ENCODE assay signal across 26 mouse cellular contexts in the genomic region with DNA sequence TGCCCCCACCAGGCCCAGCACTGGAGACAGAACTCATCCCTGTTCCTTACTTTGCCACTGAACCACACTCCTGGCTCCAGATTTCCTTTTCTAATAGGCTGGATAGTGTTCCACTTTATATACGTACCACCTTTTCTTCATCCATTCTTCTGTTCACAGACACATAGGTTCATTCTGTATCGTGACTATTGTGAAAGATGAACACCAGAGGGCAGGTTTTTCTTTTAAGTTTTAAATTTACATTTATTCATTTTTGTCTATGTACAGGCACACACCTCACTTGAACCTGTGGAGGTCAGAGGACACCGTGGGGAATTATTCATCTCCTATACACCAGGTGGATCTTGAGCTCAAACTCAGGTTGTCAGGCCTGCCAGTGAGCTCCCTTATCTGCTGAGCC. TPM values are rescaled to one million over a fixed set of nuclear protein-coding genes. Genes with fewer than 3 reads are reported as not detected.
DNase-seq lines count a peak whose midpoint lies in the region; ATAC-seq and TF ChIP-seq lines count a peak whose summit lies in the region.
"Had no signal": no experiment of that assay in that cellular context is flagged by ENCODE, and none has a peak within 500 bp of the region (broad histone marks: within the 10 kb centered on the region; RNA-seq: fewer than 3 reads in every experiment).

No protein-coding gene starts in this region.

- DNase-seq in heart, postnatal 0 days (ENCODE audit: low spot score), result no peak
- DNase-seq in heart, postnatal 10 days, result no peak
- DNase-seq in left cerebral cortex, adult 2 months (ENCODE audit: extremely low spot score in 1 of 2, low spot score in 2 of 2), result no peak
- DNase-seq in left cerebral cortex, postnatal 4 days, result no peak
- DNase-seq in midbrain, postnatal 0 days (ENCODE audit: low spot score), result no peak
- DNase-seq in induced T-regulatory cell, adult 2 months (ENCODE audit: low read depth), result peak; percentile 14
- no peak for DNase-seq in urinary bladder, postnatal 25 days (ENCODE audit: low spot score)
- DNase-seq: adrenal gland, postnatal 10 days; cerebellum, adult 8-10 months; kidney, adult 2 months; kidney, postnatal 14 days; liver; lung, adult 2 months; lung, postnatal 4 days; right cerebral cortex, postnatal 25 days; thymus, postnatal 36 days had no signal

- no peaks in the 10 kb centered on the region for H3K27me3 ChIP-seq in heart, postnatal 0 days (ENCODE audit: control insufficient read depth, insufficient read depth, low read length)
- no peaks in the 10 kb centered on the region for H3K27me3 ChIP-seq in midbrain, postnatal 0 days (ENCODE audit: insufficient read depth, low read length)
- no peaks in the 10 kb centered on the region for H3K27me3 ChIP-seq in midbrain, embryonic 16.5 days (ENCODE audit: control insufficient read depth, insufficient read depth, low read depth, low read length)
- H3K27me3 ChIP-seq: forebrain, embryonic 15.5 days; heart, embryonic 13.5 days; hindbrain, embryonic 13.5 days; midbrain, embryonic 13.5 days; stomach, embryonic 15.5 days had no signal

- H3K4me1 ChIP-seq in heart, postnatal 0 days (ENCODE audit: control insufficient read depth, insufficient read depth), result no peaks in the 10 kb centered on the region
- no peaks in the 10 kb centered on the region for H3K4me1 ChIP-seq in midbrain, postnatal 0 days (ENCODE audit: insufficient read depth, low read length)
- H3K4me1 ChIP-seq in midbrain, embryonic 16.5 days (ENCODE audit: control insufficient read depth, insufficient read depth, low read length), result no peaks in the 10 kb centered on the region
- H3K4me1 ChIP-seq: heart, embryonic 13.5 days; hindbrain, embryonic 13.5 days; midbrain, embryonic 13.5 days; stomach, embryonic 15.5 days had no signal

- no peak overlapping the region for H3K4me3 ChIP-seq in heart, postnatal 0 days (ENCODE audit: low read depth, low read length)
- no peak overlapping the region for H3K4me3 ChIP-seq in left cerebral cortex, adult 2 months
- no peak overlapping the region for H3K4me3 ChIP-seq in midbrain, postnatal 0 days (ENCODE audit: low read depth, low read length)
- H3K4me3 ChIP-seq in midbrain, embryonic 16.5 days (ENCODE audit: low read depth, low read length), result no peak overlapping the region
- H3K4me3 ChIP-seq: forebrain, embryonic 15.5 days; heart, embryonic 13.5 days; hindbrain, embryonic 13.5 days; megakaryocyte, embryonic 14.5 days; midbrain, embryonic 13.5 days; stomach, embryonic 15.5 days had no signal

- no peaks in the 10 kb centered on the region for H3K36me3 ChIP-seq in heart, postnatal 0 days (replicated peaks; ENCODE audit: control insufficient read depth, insufficient read depth, low read length)
- no peaks in the 10 kb centered on the region for H3K36me3 ChIP-seq in midbrain, postnatal 0 days (ENCODE audit: insufficient read depth, low read length)
- H3K36me3 ChIP-seq in midbrain, embryonic 16.5 days (ENCODE audit: control insufficient read depth, insufficient read depth, low read length), result no peaks in the 10 kb centered on the region
- H3K36me3 ChIP-seq: forebrain, embryonic 15.5 days; heart, embryonic 13.5 days; hindbrain, embryonic 13.5 days; midbrain, embryonic 13.5 days; stomach, embryonic 15.5 days had no signal

- WGBS in heart, postnatal 0 days, result 74% methylated on average over 3 of the region's 3 CpGs
- 82% methylated on average over 3 of the region's 3 CpGs for WGBS in midbrain, postnatal 0 days
- whole genome bisulfite sequencing in midbrain, embryonic 16.5 days, result 81% methylated on average over 3 of the region's 3 CpGs

- no peak overlapping the region for H3K4me2 ChIP-seq in heart, postnatal 0 days (ENCODE audit: low read depth, low read length)
- no peak overlapping the region for H3K4me2 ChIP-seq in midbrain, postnatal 0 days (ENCODE audit: low read depth, low read length, poor library complexity, severe bottlenecking)
- no peak overlapping the region for H3K4me2 ChIP-seq in midbrain, embryonic 16.5 days (ENCODE audit: low read length)
- H3K4me2 ChIP-seq: forebrain, embryonic 15.5 days; heart, embryonic 13.5 days; hindbrain, embryonic 13.5 days; midbrain, embryonic 13.5 days; stomach, embryonic 15.5 days had no signal

- intact Hi-C loops in heart, postnatal 10 days (cut with DNase I), result no loop called here
- intact Hi-C loops in left cerebral cortex, adult 2 months (cut with DNase I), result loop anchor here (5.0 kb wide), 1 partner anchor 103 kb away; no protein-coding TSS in a partner anchor
- intact Hi-C loops in left cerebral cortex, postnatal 4 days (cut with DNase I), result no loop called here

- no peak overlapping the region for H3K27ac ChIP-seq in heart, postnatal 0 days (ENCODE audit: low read depth)
- H3K27ac ChIP-seq in left cerebral cortex, adult 2 months, result no peak overlapping the region
- H3K27ac ChIP-seq in midbrain, postnatal 0 days (ENCODE audit: low read depth, low read length), result no peak overlapping the region
- H3K27ac ChIP-seq in midbrain, embryonic 16.5 days (ENCODE audit: low read length), result no peak overlapping the region
- H3K27ac ChIP-seq: forebrain, embryonic 15.5 days; heart, embryonic 13.5 days; hindbrain, embryonic 13.5 days; liver, embryonic 14.5 days; midbrain, embryonic 13.5 days; stomach, embryonic 15.5 days had no signal

- TF ChIP-seq CTCF in heart, postnatal 0 days (IDR thresholded peaks at IDR 0.05; ENCODE audit: low read depth), result 0 out of 2 replicates have a peak, but pooled peaks have one; percentile 6
- TF ChIP-seq CTCF in left cerebral cortex, adult 2 months (IDR thresholded peaks at IDR 0.05), result peak; percentile 39
- TF ChIP-seq CTCF in midbrain, postnatal 0 days (IDR thresholded peaks at IDR 0.05), result peak; percentile 35

- no peak overlapping the region for H3K9ac ChIP-seq in heart, postnatal 0 days (replicated peaks; ENCODE audit: low read depth, low read length)
- no peak overlapping the region for H3K9ac ChIP-seq in midbrain, postnatal 0 days (replicated peaks; ENCODE audit: low read length, poor library complexity, severe bottlenecking)
- H3K9ac ChIP-seq in midbrain, embryonic 16.5 days (ENCODE audit: low read depth, low read length), result no peak overlapping the region
- H3K9ac ChIP-seq: forebrain, embryonic 15.5 days; heart, embryonic 13.5 days; hindbrain, embryonic 13.5 days; liver, embryonic 14.5 days; midbrain, embryonic 13.5 days; stomach, embryonic 15.5 days had no signal

- H3K9me3 ChIP-seq in heart, postnatal 0 days (replicated peaks; ENCODE audit: control insufficient read depth, low read length), result no peaks in the 10 kb centered on the region
- H3K9me3 ChIP-seq in midbrain, postnatal 0 days (ENCODE audit: low read length), result no peaks in the 10 kb centered on the region
- H3K9me3 ChIP-seq in midbrain, embryonic 16.5 days (replicated peaks; ENCODE audit: control insufficient read depth, low read length, poor library complexity, severe bottlenecking), result no peaks in the 10 kb centered on the region
- H3K9me3 ChIP-seq: forebrain, embryonic 15.5 days; heart, embryonic 13.5 days; hindbrain, embryonic 13.5 days; midbrain, embryonic 13.5 days; stomach, embryonic 15.5 days had no signal

- ATAC-seq in heart, postnatal 0 days (ENCODE audit: insufficient read depth, low read depth), result no peak
- ATAC-seq in midbrain, postnatal 0 days (ENCODE audit: low FRiP score), result no peak
- no peak for ATAC-seq in midbrain, embryonic 16.5 days
- ATAC-seq: CD4-positive, CD25-positive, alpha-beta regulatory T cell, adult 4 months; forebrain, embryonic 15.5 days; inflammation-experienced regulatory T-cells, adult 6 months; midbrain, embryonic 13.5 days had no signal

- TF ChIP-seq EP300 in heart, postnatal 0 days (IDR thresholded peaks at IDR 0.05; ENCODE audit: low read depth), result no peak

RNA-seq across cellular contexts. Expression of a gene that starts 31.0 kb away (rescaled TPM):
- 83.5 and 87.1 TPM in 2 replicates for total RNA-seq in heart, postnatal 0 days (2014; rRNA removed; ENCODE audit: low replicate concordance)
- polyA plus RNA-seq in heart, postnatal 0 days (2015; fragmentation: Nextera tagmentation; extraction: Ambion mirVana), result 114 and 125 TPM in 2 replicates
- total RNA-seq in heart, postnatal 10 days (2021), result 100 to 1,000 TPM; 113 to 125 TPM
- total RNA-seq in left cerebral cortex, adult 2 months (2021), result 100 to 1,000 TPM in 1 of 2 experiments, 10 to 100 TPM in 1; 92.8 to 107 TPM
- total RNA-seq in left cerebral cortex, postnatal 4 days (2021), result 10 to 100 TPM; 59.1 to 59.2 TPM
- total RNA-seq in midbrain, postnatal 0 days (2014; rRNA removed), result 63.2 and 73.3 TPM in 2 replicates
- polyA plus RNA-seq in midbrain, postnatal 0 days (2015; fragmentation: Nextera tagmentation; extraction: Ambion mirVana), result 98.8 and 101 TPM in 2 replicates
- 90.3 and 92.0 TPM in 2 replicates for polyA plus RNA-seq in midbrain, embryonic 16.5 days (2015; fragmentation: Nextera tagmentation; extraction: Ambion mirVana)

RNA-seq across cellular contexts. Expression of a gene that starts 43.0 kb away (rescaled TPM):
- 12.8 and 13.2 TPM in 2 replicates for total RNA-seq in heart, postnatal 0 days (2014; rRNA removed; ENCODE audit: low replicate concordance)
- 7.0 and 7.1 TPM in 2 replicates for polyA plus RNA-seq in heart, postnatal 0 days (2015; fragmentation: Nextera tagmentation; extraction: Ambion mirVana)
- 10 to 100 TPM; 31.5 to 34.7 TPM for total RNA-seq in heart, postnatal 10 days (2021)
- 100 to 1,000 TPM; 111 to 112 TPM for total RNA-seq in left cerebral cortex, adult 2 months (2021)
- 10 to 100 TPM; 55.7 to 55.8 TPM for total RNA-seq in left cerebral cortex, postnatal 4 days (2021)
- total RNA-seq in midbrain, postnatal 0 days (2014; rRNA removed), result 26.7 and 39.4 TPM in 2 replicates
- polyA plus RNA-seq in midbrain, postnatal 0 days (2015; fragmentation: Nextera tagmentation; extraction: Ambion mirVana), result 9.0 and 10.9 TPM in 2 replicates
- polyA plus RNA-seq in midbrain, embryonic 16.5 days (2015; fragmentation: Nextera tagmentation; extraction: Ambion mirVana), result 8.9 and 11.3 TPM in 2 replicates
